Mouse (Mus musculus) hindbrain, postnatal 0 days (tissue): ENCODE data around the gene Parm1. TPM values are rescaled to one million over a fixed set of nuclear protein-coding genes. Genes with fewer than 3 reads are reported as not detected.
A peak's percentile ranks its signal among the peaks of the same experiment; 100 is the strongest.

Experiments
- ATAC-seq: fragments of 200-750 bp; cut with Nextera tagmentation; 2 replicates; pipeline ENCODE4 v1.8.0; 2017; ENCODE audit warnings: mild to moderate bottlenecking, moderate TSS enrichment, moderate library complexity
- DNase-seq: peaks from one replicate; pipeline ENCODE4 v3.0.0-alpha.2; 2015; ENCODE audit warnings: low spot score
- H3K27ac ChIP-seq: fragments of 300-500 bp; sonication (generic); 2 replicates; pipeline ENCODE4 v1.5.1; 2014; ENCODE audit warnings: mild to moderate bottlenecking
- H3K27me3 ChIP-seq: fragments of 300-500 bp; sonication (generic); 2 replicates; pipeline ENCODE4 v1.6.1; 2014; ENCODE audit warnings: low read length, mixed read lengths; ENCODE audit not compliant: insufficient read depth
- H3K36me3 ChIP-seq: fragments of 300-500 bp; sonication (generic); 2 replicates; pipeline ENCODE4 v1.6.1; 2014; ENCODE audit warnings: low read length, mixed read lengths; ENCODE audit not compliant: insufficient read depth
- H3K4me1 ChIP-seq: fragments of 300-500 bp; sonication (generic); 2 replicates; pipeline ENCODE4 v1.6.1; 2014; ENCODE audit warnings: antibody characterized with exemption, low read length, mixed read lengths; ENCODE audit not compliant: insufficient read depth
- H3K4me2 ChIP-seq: fragments of 300-500 bp; sonication (generic); 2 replicates; pipeline ENCODE4 v1.6.1; 2014; ENCODE audit warnings: low read depth, mild to moderate bottlenecking, low read length, moderate library complexity, mixed read lengths
- H3K4me3 ChIP-seq: fragments of 300-500 bp; sonication (generic); 2 replicates; pipeline ENCODE4 v1.5.1; 2014; ENCODE audit warnings: low read length
- H3K9ac ChIP-seq: fragments of 300-500 bp; sonication (generic); replicated peaks from 2 replicates; pipeline ENCODE4 v1.6.1; 2014; ENCODE audit warnings: mild to moderate bottlenecking, low read length, moderate library complexity, mixed read lengths
- H3K9me3 ChIP-seq: fragments of 300-500 bp; sonication (generic); 2 replicates; pipeline ENCODE4 v1.6.1; 2016; ENCODE audit warnings: low read length, mixed read lengths
- CTCF ChIP-seq: IDR thresholded peaks from 2 replicates; pipeline ENCODE4 v1.5.1; 2016; ENCODE audit warnings: antibody characterized with exemption, control low read depth, low read depth
- WGBS: fragments of 180-500 bp; shearing (Covaris S2); extraction: QIAGEN DNeasy Blood & Tissue Kit; methylation state at CpG from one replicate; pipeline ENCODE4 v1.1.7; 2014; 5-methylcytosine and 5-hydroxymethylcytosine counted together
- polyA plus RNA-seq: library from polyadenylated mRNA; unstranded; fragments of >200 nt; fragmentation: Nextera tagmentation; extraction: Ambion mirVana; gene quantifications from 2 replicates; pipeline ENCODE4 v1.2.1, GENCODE M21; 2015
- total RNA-seq: library from RNA; depleted of rRNA; stranded (reverse); fragments of >200 nt; gene quantifications from 2 replicates; pipeline ENCODE4 v1.2.3, GENCODE M21; 2014

The Parm1 gene
- total and polyA plus RNA-seq, 2 experiments from 2014 or later, result 8.4 to 9.6 TPM

GRCm38 (mm10) chr5:91651330-91651729 is 133.9 kb downstream of the Parm1 start:
- Histone ChIP-seq H3K4me2 (no peak overlapping the region), H3K4me1 (no peaks in the 10 kb centered on the region)

DNA sequence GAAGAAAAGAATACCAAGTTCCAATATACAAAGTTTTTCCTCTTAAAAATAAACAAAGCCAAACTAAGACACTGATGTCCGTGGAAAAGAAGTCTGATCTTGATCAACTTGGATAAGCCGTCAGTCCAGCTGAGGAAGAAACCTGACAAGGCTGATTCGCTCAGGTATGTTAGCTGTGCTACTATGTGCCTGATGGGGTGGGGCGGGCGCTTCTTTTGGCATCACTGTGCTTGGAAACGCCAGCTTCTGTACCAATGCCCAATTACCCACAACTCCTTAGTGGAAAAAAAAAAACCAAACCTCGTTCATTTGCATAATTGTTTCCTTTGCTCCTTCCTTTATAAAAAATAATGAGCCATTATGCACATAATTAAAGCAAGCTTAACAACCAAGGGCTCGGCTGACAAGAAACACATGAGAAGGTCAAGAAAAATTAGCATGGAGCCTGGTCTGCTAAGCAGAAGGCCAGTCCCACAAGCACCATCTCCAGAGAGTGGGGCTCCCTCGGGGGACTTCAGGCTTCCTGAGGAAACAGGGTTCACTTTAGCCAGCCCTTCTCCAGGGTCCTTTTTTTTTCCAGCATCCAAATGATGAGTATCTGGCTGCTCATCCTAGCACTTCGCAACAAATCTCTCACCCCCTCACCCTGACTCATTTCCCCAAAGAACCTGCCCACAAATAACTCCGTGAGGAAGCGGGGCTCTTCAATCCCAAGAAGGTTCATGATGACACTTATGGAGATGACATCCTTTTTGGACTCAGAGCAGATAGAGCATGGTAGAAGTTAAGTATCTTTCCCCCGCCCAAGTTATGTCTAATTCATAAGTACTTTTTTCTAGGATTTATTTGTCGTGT is 135.9 kb downstream of the Parm1 start:
- H3K36me3 ChIP-seq, result no peaks in the 10 kb centered on the region
- WGBS, result 71% methylated on average over 14 of the region's 14 CpGs
- no peak overlapping the region for H3K9ac ChIP-seq
- H3K9me3 ChIP-seq, result no peaks in the 10 kb centered on the region
- no peak for TF ChIP-seq CTCF
- H3K4me2 ChIP-seq, result no peak overlapping the region
- H3K4me3 ChIP-seq, result no peak overlapping the region
- DNase-seq (no peak), ATAC-seq (no peak)
- no peaks in the 10 kb centered on the region for H3K27me3 ChIP-seq
- no peak overlapping the region for H3K27ac ChIP-seq
- no peaks in the 10 kb centered on the region for H3K4me1 ChIP-seq

More at GRCm38 (mm10) chr5:91651330-91651729, 133.9 kb downstream of the Parm1 start:
- H3K9me3 ChIP-seq, result no peaks in the 10 kb centered on the region
- DNase-seq (no peak), ATAC-seq (no peak)
- TF ChIP-seq CTCF, result no peak
- no peaks in the 10 kb centered on the region for H3K36me3 ChIP-seq
- H3K4me3 ChIP-seq, result no peak overlapping the region
- no peak overlapping the region for H3K27ac ChIP-seq
- no peak overlapping the region for H3K9ac ChIP-seq
- WGBS, result 92% methylated on average over 4 of the region's 4 CpGs
- no peaks in the 10 kb centered on the region for H3K27me3 ChIP-seq

- H3K4me2 ChIP-seq, result no peak overlapping the region
- no peak overlapping the region for H3K4me3 ChIP-seq
- no peaks in the 10 kb centered on the region for H3K27me3 ChIP-seq
- no peak for TF ChIP-seq CTCF
- WGBS, result 85% methylated on average over 3 of the region's 3 CpGs
- no peaks in the 10 kb centered on the region for H3K36me3 ChIP-seq
- ATAC-seq (no peak), DNase-seq (no peak)
- H3K4me1 ChIP-seq, result no peaks in the 10 kb centered on the region
- no peaks in the 10 kb centered on the region for H3K9me3 ChIP-seq
- no peak overlapping the region for H3K27ac ChIP-seq
- no peak overlapping the region for H3K9ac ChIP-seq
Observed at GRCm38 (mm10) chr5:91654331-91655048, 137.1 kb downstream of the Parm1 start.

- TF ChIP-seq CTCF, result no peak
Observed at GRCm38 (mm10) chr5:91655263-91655662, 137.8 kb downstream of the Parm1 start.

GRCm38 (mm10) chr5:91662715-91663114 is 145.3 kb downstream of the Parm1 start:
- ATAC-seq (no peak), DNase-seq (no peak)
- H3K4me1 ChIP-seq, result no peaks in the 10 kb centered on the region
- H3K27me3 ChIP-seq, result no peaks in the 10 kb centered on the region
- H3K9ac ChIP-seq, result no peak overlapping the region
- H3K4me2 ChIP-seq, result no peak overlapping the region
- H3K4me3 ChIP-seq, result no peak overlapping the region
- H3K9me3 ChIP-seq, result no peaks in the 10 kb centered on the region
- no peaks in the 10 kb centered on the region for H3K36me3 ChIP-seq
- H3K27ac ChIP-seq, result no peak overlapping the region
- no peak for TF ChIP-seq CTCF
- 82% methylated on average over 1 of the region's 1 CpGs for WGBS

More at GRCm38 (mm10) chr5:91655263-91655662, 137.8 kb downstream of the Parm1 start:
- DNase-seq, result no peak
- 78% methylated on average over 3 of the region's 3 CpGs for WGBS
- Histone ChIP-seq H3K9ac (no peak overlapping the region), H3K4me3 (no peak overlapping the region), H3K4me2 (no peak overlapping the region), H3K27ac (no peak overlapping the region), H3K36me3 (no peaks in the 10 kb centered on the region), H3K4me1 (no peaks in the 10 kb centered on the region), H3K9me3 (no peaks in the 10 kb centered on the region), H3K27me3 (no peaks in the 10 kb centered on the region)
- no peak for ATAC-seq

DNA sequence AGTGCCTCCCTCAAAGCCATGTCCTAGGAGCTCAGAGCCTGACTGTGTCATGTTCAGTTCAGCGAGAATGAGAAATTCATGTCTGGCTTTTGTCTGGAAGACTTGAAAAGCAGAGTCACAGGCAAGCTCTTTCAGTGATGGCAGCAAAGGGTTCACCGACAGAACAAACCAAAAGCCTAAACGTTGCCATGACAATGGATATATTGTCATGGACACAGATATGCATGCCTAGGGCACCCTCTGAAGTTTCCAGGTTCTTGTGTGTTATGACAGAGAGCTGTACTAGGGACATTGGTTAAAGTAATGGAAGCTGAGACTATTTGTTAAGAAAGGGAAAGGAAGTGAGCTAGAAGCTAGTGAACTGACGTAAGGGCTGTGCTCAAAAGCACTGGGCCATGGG is 149.7 kb downstream of the Parm1 start:
- H3K4me3 ChIP-seq, result no peak overlapping the region
- TF ChIP-seq CTCF, result no peak
- H3K9ac ChIP-seq, result no peak overlapping the region
- H3K4me1 ChIP-seq, result no peaks in the 10 kb centered on the region
- WGBS, result 38% methylated on average over 4 of the region's 4 CpGs
- DNase-seq, result no peak
- no peak overlapping the region for H3K4me2 ChIP-seq
- ATAC-seq, result peak; percentile 71; the same call in 1 of the 2 replicates
- no peaks in the 10 kb centered on the region for H3K36me3 ChIP-seq
- H3K27ac ChIP-seq, result no peak overlapping the region
- no peaks in the 10 kb centered on the region for H3K9me3 ChIP-seq
- no peaks in the 10 kb centered on the region for H3K27me3 ChIP-seq
